Mouse (Mus musculus) erythroblast, adult 5-6 weeks (primary cell): ENCODE data around the gene Heatr5a. TPM values are rescaled to one million over a fixed set of nuclear protein-coding genes. Genes with fewer than 3 reads are reported as not detected.

Experiments used
- ATAC-seq: replicated peaks from 2 replicates; pipeline ENCODE4 v1.8.0; 2016; ENCODE audit warnings: moderate number of reproducible peaks, mild to moderate bottlenecking, moderate TSS enrichment, inconsistent platforms; ENCODE audit not compliant: poor library complexity, low FRiP score, severe bottlenecking
- total RNA-seq, 2 experiments: library from RNA; stranded (forward) in 1 of 2; stranded (reverse) in 1 of 2; fragments of 150-400 nt in 1 of 2; fragments of 200-764, 138-1000 nt in 1 of 2; gene quantifications; 2 replicates each; pipeline versions ENCODE4 v1.2.3 to v1.2.4; 2015 to 2017; ENCODE audit warnings: low replicate concordance in 2 of 2

Gene Heatr5a
- total RNA-seq, 2 experiments from 2014 or later = 15.2 to 18.1 TPM

DNA sequence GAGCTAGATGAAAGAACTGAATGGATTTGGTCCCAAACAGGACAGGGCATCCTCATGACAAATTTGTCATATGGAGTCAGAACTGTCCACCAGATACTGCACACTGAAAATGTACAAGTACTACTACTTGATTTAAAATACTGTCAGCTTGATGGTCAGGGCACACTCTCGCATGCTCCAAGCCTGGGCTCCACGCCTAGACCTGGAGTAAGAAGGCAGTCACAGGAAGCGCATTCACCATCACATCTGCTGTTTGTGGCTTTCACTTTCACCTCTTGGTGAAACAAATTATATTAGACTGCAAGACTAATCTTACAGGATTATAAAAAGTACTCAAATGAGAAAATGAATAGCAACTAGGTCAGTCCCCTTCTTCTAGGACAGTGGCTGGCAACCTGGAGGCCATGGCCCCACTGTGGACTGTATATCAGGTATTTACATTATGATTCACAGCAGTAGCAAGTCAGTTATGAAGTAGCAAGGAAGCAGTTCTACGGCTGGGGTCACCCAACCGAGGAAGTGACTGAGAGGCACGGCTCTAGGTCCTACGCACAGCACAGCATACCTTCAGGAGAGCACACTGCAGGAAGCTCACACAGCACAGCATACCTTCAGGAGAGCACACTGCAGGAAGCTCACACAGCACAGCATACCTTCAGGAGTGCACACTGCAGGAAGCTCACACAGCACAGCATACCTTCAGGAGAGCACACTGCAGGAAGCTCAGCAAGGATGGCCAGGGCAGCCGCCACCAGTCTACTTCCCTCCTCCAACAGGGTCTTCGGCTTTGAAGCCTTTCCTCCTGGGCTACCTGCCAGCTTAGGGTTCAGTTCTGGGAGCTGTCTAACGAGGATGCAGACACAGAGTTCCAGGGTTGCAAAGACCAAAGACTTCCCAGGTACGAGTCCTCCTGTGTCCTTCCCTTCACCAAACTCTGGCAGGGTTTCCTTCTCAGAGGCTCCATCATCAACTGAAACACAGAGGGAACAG, 83.5 kb downstream of the Heatr5a start:
- ATAC-seq = no peak

DNA sequence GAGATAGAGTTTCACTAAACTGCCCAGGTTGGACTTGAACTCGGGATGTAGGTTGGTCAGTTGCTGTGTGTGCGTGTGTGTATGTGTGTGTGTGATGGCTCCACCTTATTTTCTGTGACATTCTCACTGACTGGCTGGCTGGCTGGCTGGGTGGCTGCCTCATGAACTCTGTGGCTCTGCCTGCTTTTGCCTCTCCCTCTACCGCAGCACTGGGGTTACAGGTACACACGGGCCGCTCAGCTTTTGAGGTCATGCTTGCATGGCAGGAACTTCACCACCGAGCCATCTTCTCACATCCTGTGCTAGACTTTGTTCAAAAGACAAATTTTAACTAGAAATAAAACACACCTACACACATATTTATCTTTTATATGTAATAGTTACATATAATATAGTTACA, 84.8 kb downstream of the Heatr5a start:
- no peak for ATAC-seq

GRCm38 (mm10) chr12:51884801-51885200, 86.3 kb downstream of the Heatr5a start:
- ATAC-seq = no peak

- peak; percentile 83 for ATAC-seq
Measured at GRCm38 (mm10) chr12:51883297-51883805, 87.8 kb downstream of the Heatr5a start.

- peak; percentile 58; the same call in 1 of the 2 replicates for ATAC-seq
Measured at GRCm38 (mm10) chr12:51882606-51883296, 88.4 kb downstream of the Heatr5a start.

DNA sequence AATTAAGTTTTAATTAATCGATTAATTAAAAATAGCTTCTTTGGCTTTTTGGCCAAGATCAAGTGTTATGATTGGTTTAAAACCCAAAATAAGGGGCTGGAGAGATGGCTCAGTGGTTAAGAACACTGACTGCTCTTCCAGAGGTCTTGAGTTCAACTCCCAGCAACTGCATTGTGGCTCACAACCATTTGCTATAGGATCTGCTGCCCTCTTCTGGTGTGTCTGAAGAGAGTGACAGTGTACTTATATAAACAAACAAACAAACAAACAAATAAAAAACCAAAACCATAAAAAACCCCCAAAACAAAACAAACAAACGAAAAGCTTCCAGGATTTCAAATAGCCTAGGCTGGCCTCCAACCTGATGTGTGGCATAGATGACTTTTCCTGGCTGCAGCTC, 89.3 kb downstream of the Heatr5a start:
- ATAC-seq = no peak

DNA sequence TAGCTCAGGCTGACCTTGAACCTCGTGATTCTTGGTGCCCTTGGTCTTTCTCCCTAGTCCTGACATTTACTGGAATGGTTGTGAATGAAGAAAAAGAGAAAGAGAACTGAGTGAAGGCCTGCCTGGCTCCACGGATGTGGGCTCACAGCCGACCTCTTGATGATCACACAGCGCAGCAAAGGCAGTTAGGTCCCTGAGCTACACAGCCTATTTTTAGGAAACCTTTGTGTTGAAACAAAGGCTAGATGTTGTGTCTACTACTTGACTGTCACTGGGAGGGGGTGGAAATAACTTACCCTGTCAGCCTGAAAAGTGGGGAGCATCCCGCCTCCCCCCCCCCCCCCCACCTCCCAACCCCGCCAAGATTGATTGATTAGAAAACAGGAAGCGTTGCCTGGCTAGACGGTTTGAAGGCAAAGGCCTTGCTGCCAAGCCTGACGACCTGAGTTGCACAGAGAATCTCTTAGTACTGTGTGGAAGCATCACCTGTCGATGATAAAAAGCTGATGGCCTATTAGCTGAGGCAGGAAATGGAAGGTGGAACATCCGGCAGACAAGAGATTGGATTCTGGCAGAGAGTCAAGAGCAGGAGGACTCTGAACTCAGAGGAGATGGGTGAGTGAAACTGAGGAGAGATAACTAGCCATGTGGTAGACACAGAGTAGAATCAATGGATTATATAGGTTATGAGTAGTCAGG, 99.5 kb downstream of the Heatr5a start:
- peak; percentile 24; the same call in 1 of the 2 replicates for ATAC-seq

GRCm38 (mm10) chr12:51869511-51869910, 101.6 kb downstream of the Heatr5a start:
- ATAC-seq = no peak

- no peak for ATAC-seq
Measured at GRCm38 (mm10) chr12:51867076-51867475, 104.0 kb downstream of the Heatr5a start.

- ATAC-seq = peak; percentile 94
Measured at GRCm38 (mm10) chr12:51866226-51866910, 104.8 kb downstream of the Heatr5a start.

DNA sequence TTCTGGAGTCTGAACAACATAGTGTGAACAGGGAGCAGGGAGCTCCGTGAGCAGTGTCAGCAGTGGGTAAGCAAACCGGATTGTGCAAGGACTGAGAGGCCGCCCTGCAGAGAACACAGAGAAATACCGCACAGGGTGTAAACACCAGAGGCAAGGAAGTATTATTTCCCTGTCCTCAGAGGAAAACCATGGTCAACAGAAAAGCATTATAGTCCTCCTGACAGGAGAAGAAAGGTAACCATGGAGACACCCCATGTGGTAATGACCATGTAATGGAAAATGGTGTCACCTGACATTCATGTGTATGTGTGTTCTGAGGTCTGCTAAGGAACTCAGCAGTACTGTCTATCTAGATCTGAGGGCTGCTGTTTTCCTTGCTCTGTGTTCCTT, 105.3 kb downstream of the Heatr5a start:
- ATAC-seq = peak; percentile 41

DNA sequence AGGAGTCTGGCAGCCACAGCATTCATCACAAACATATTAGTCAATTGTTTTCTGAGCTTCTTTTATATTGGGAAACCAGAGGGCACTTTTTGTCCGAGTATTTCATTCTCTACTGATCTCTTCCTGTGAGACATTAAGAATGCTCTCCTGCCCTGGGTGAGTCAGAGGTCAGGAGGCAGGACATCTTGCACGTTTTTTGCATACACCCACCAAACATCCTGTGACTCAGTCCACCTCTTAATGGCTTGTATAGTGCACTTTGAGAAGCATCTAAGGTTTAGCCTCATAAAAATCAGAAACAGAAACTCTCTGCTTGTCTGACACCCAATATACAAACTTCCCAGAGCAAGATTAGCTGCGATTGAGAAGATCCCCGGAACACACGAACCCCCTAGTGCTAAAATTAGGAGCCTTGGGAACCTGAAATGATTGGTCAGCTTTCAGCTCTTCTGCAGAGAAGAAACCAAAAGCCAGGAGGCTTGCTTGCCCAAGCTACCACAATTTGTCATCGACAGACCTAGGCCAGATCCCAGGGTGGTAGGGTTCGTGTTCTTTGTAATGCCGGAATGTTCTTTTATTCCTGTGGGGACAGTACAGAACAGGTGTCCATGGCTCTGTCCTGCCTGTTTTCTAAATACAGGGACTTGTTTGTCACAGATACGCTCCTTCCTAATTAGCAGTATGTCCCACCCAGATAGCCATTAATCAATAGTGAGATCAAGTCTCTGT, 105.9 kb downstream of the Heatr5a start:
- ATAC-seq = no peak

GRCm38 (mm10) chr12:51863116-51864002, 107.8 kb downstream of the Heatr5a start:
- no peak for ATAC-seq

- no peak for ATAC-seq
Measured at GRCm38 (mm10) chr12:51858134-51859028, 112.7 kb downstream of the Heatr5a start.

DNA sequence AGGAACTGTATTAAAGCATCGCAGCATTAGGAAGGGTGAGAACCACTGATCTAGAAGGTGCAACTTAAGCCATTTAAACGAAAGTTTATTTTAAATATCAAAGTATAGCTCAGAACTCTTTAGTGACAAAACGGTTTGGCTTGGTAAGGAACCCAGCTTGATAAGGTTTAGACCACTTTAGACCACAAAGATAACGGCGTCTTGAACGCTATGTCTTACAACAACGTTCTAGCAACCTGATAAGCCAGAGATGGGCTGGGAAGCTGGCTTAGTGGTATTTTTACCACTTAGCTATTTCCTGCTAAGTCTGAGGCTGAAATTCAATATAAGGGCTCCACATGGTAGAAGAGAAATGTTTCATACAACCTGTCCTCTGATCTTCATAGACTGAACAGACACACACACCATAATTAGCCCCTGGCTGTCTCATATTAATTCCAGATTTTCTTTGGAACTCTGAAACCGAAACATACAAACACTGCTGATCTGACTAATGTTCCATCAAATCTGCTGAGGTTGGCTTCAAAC, 114.3 kb downstream of the Heatr5a start:
- no peak for ATAC-seq

- ATAC-seq = no peak
Measured at GRCm38 (mm10) chr12:51855872-51856271, 115.2 kb downstream of the Heatr5a start.

- no peak for ATAC-seq
Measured at GRCm38 (mm10) chr12:51855453-51855852, 115.7 kb downstream of the Heatr5a start.
